Mouse (Mus musculus) lung, embryonic 15.5 days (tissue): ENCODE data around the gene Gm21988. TPM values are rescaled to one million over a fixed set of nuclear protein-coding genes. Genes with fewer than 3 reads are reported as not detected.

ENCODE experiments used
- ATAC-seq: fragments of 200-750 bp; cut with Nextera tagmentation; 2 replicates; pipeline ENCODE4 v1.8.0; 2017; ENCODE audit warnings: moderate number of reproducible peaks, borderline replicate concordance; ENCODE audit not compliant: low FRiP score, low TSS enrichment; ENCODE audit errors: extremely low read depth
- H3K27ac ChIP-seq: fragments of 300-500 bp; sonication (generic); 2 replicates; pipeline ENCODE4 v1.5.1; 2015; ENCODE audit warnings: moderate library complexity, mild to moderate bottlenecking, inconsistent platforms
- H3K27me3 ChIP-seq: fragments of 300-500 bp; sonication (generic); 2 replicates; pipeline ENCODE4 v1.6.1; 2015; ENCODE audit warnings: inconsistent platforms
- H3K36me3 ChIP-seq: fragments of 300-500 bp; sonication (generic); 2 replicates; pipeline ENCODE4 v1.6.1; 2015; ENCODE audit warnings: inconsistent platforms
- H3K4me1 ChIP-seq: fragments of 300-500 bp; sonication (generic); 2 replicates; pipeline ENCODE4 v1.6.1; 2015; ENCODE audit warnings: inconsistent platforms
- H3K4me2 ChIP-seq: fragments of 300-500 bp; sonication (generic); 2 replicates; pipeline ENCODE4 v1.6.1; 2015; ENCODE audit warnings: inconsistent platforms, mild to moderate bottlenecking, moderate library complexity
- H3K4me3 ChIP-seq: fragments of 300-500 bp; sonication (generic); 2 replicates; pipeline ENCODE4 v1.5.1; 2015; ENCODE audit warnings: mild to moderate bottlenecking, inconsistent platforms
- H3K9ac ChIP-seq: fragments of 300-500 bp; sonication (generic); 2 replicates; pipeline ENCODE4 v1.6.1; 2015; ENCODE audit warnings: inconsistent platforms
- H3K9me3 ChIP-seq: fragments of 300-500 bp; sonication (generic); 2 replicates; pipeline ENCODE4 v1.6.1; 2016; ENCODE audit warnings: inconsistent platforms
- WGBS: fragments of 180-500 bp; shearing (Covaris S2); methylation state at CpG from one replicate; pipeline ENCODE4 v1.1.7; 2015; 5-methylcytosine and 5-hydroxymethylcytosine counted together
- polyA plus RNA-seq: library from polyadenylated mRNA; unstranded; fragments of >200 nt; fragmentation: Nextera tagmentation; extraction: Ambion mirVana; gene quantifications from 2 replicates; pipeline ENCODE4 v1.2.1, GENCODE M21; 2015

Gm21988 gene
- polyA plus RNA-seq, 1 experiment from 2014 or later, result 10.8 TPM

DNA sequence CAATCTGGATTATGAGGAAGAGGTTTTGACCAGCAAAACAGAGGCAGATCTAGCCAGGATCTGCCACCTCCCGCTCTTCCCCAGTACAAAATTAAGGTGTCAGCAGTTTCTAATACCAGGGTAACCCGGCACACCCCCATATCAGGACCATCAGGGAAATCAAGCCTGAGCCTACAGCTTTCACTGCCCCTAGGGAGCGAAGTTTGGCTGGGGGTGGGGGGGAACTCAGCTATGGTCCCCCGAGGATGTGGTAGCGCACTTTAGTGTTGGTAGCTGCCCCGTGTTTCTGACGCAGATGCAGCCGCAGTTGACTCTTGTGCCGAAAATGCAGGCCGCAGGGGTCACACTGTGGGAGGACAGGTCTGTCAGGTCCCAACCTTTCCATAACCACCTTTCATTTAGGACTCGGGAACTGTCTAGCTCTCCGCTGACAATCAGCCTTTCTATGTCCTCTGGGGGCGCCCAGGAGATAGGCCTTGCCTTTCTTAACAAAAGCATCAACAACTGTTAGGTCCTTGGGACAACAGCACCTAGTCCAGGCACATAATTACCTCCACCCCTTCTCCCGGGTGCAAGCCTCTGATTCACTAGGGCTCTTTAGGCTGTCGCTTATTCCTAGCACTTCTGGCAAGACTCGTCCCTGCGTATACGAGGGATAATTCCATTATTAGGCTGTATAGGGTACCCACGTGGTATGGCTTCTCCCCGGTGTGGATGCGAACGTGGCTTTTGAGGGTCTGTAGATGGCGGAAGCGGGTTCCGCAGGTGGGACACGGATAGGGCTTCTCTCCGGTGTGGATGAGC lies 13.6 kb downstream of the Gm21988 start:
- Histone ChIP-seq H3K27me3 (peaks cover 44% of the 10 kb centered on the region), H3K4me3 (peak overlapping the region; percentile 41), H3K9me3 (no peaks in the 10 kb centered on the region), H3K4me2 (peak overlapping the region; percentile 60), H3K9ac (peak overlapping the region; percentile 32), H3K27ac (peak overlapping the region; percentile 52; the same call in 1 of the 2 replicates), H3K36me3 (no peaks in the 10 kb centered on the region), H3K4me1 (peaks cover 45% of the 10 kb centered on the region)
- ATAC-seq, result no peak
- 25% methylated on average over 27 of the region's 27 CpGs for WGBS

DNA sequence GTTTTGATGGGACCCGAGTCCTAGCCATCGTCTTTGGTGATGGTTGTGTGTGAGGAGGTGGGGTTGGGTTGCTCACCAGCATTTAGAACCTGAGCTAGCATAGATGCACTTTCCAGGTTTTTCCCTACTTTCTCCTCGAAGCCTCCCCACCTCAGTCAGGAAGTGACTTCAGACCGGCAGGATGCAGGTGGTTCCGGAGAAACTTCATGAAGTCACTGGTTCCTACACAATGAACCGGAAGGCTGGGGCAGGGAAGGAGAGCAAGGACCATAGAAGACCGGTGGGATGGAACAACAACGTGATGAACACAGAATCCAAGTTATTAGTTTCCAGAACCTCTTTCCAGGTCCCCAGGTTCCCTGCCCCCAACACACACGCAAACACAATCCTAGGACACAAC lies 15.9 kb downstream of the Gm21988 start:
- no peak overlapping the region for H3K9ac ChIP-seq
- H3K9me3 ChIP-seq, result no peaks in the 10 kb centered on the region
- H3K4me3 ChIP-seq, result no peak overlapping the region
- ATAC-seq, result no peak
- H3K4me2 ChIP-seq, result peak overlapping the region; percentile 31
- peak overlapping the region; percentile 74 for H3K27ac ChIP-seq
- H3K36me3 ChIP-seq, result no peaks in the 10 kb centered on the region
- H3K27me3 ChIP-seq, result peaks cover 28% of the 10 kb centered on the region
- H3K4me1 ChIP-seq, result peaks cover 34% of the 10 kb centered on the region
- 75% methylated on average over 9 of the region's 9 CpGs for WGBS

DNA sequence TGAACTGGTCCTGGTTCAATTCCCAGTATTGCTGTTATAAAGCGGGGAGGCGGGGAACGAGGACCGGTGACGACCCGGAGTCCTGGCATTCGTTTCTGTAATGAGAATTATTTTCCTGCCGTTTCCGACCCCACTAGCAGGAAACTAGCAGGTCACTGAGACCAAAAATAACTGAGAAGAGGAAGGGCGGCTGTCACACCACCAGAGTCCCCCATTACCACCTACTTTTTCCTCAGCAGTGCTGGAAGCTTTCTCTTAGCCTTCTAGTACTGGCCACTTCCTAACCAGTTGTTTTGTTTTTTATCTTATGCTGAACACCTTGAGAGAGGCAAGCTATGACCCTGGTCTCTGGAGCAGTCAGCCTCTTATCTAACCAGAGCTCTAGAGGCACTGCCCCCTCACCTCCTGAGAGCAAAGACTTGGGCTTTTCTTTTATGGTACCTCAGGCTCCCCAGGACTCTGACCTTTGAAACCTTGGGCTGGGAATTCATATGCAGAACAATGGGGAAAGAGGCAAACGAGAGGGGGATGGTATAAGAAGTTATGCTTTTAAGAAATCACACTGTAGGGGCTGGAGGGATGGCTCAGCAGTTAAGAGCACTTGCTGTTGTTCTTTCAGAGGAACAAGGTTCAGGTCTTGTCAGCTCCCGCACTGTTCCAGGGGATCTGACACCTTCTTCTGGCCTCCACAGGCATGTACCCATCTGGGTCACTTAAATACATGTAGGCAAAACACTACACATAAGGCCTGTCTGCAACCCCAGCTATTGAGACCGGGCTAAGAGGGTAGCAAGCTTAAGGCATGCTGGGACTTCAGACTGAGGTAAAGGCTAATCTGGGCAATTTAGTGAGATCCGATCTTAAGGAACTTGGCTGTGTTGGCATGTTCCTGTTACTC lies 17.8 kb downstream of the Gm21988 start:
- Histone ChIP-seq H3K9ac (peak overlapping the region; percentile 54), H3K9me3 (no peaks in the 10 kb centered on the region), H3K36me3 (no peaks in the 10 kb centered on the region), H3K27ac (peak overlapping the region; percentile 79), H3K27me3 (peaks cover 18% of the 10 kb centered on the region), H3K4me1 (peaks cover 18% of the 10 kb centered on the region), H3K4me3 (peak overlapping the region; percentile 48), H3K4me2 (peak overlapping the region; percentile 96)
- WGBS, result 14% methylated on average over 14 of the region's 14 CpGs
- no peak for ATAC-seq

DNA sequence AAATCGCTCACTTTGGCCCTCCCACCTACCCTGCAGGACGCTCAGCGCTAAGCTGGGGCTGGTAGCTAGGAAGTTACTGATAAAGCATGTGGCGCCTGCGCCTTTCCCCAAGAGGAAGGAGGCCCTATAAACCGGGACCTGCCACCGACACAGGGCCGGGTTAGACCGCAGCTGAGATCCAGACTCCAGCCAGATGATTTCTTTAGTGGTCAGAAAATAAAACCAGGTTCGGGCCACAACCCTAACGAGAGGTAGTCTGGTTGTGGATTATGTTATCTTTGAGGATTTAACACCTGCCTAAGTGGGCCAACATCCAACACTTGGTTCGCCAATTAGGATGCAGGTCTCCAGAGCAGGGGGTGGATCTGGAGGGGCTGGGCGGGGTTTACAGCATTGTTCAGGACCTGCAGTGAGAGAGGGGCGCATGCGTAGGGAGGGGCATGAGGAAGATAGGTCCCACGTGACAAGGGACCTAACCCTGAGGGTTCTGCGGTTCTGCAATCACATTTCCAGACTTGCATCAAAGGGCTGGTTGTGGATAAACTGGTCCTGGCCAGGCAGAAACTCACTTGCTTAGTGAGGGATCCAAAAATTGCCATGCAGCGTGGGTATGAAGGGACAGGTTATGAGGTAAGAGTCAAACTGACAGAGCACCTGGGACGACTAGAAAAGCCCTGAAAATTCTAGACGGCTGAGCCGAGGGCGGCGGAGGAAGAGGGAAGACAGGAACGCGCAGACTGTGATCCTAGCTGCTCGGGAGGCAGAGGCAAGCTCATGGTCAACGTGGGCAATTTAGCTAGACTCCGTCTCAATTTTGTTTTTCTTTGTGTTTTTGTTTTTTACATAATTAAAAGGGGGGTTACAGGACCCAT lies 18.7 kb downstream of the Gm21988 start, which contains the start of gene Slc16a13:
TSS of gene Slc16a13 (minus strand) at position 334 of the 872 bp plus-strand sequence.
- no peaks in the 10 kb centered on the region for H3K9me3 ChIP-seq
- H3K4me3 ChIP-seq, result peak within 1 kb of the TSS; percentile 48
- H3K36me3 ChIP-seq, result no peaks in the 10 kb centered on the region
- H3K4me1 ChIP-seq, result peaks cover 13% of the 10 kb centered on the region; the same call in 1 of the 2 replicates
- H3K27me3 ChIP-seq, result peaks cover 19% of the 10 kb centered on the region
- H3K9ac ChIP-seq, result peak within 1 kb of the TSS; percentile 54
- under 1% methylated on average over 28 of the region's 28 CpGs for WGBS
- peak within 1 kb of the TSS; percentile 79 for H3K27ac ChIP-seq
- peak within 1 kb of the TSS; percentile 96 for H3K4me2 ChIP-seq
- ATAC-seq, result peak; percentile 92

DNA sequence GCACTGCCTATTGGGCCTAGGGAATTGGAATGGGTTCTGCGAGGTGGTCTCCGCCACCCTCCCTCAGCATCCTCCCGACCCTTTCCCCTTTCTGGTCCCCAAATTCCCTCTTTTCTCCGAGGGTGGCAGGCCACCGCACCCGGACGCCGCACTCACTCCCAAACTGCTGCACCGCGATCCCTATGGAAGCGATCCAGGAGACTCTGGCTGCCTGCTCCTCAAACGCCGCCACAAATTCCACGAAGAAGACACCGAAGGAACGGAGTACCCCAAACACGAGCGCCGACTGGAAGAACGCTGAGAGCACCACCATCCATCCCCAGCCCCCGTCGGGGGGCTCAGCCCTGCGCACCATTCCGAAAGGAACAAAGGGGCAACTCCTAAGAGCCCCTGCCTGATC lies 19.3 kb downstream of the Gm21988 start:
- peaks cover 21% of the 10 kb centered on the region for H3K27me3 ChIP-seq
- peak overlapping the region; percentile 48 for H3K4me3 ChIP-seq
- peak overlapping the region; percentile 54 for H3K9ac ChIP-seq
- 3% methylated on average over 24 of the region's 24 CpGs for WGBS
- peaks cover 13% of the 10 kb centered on the region; the same call in 1 of the 2 replicates for H3K4me1 ChIP-seq
- peak overlapping the region; percentile 96 for H3K4me2 ChIP-seq
- no peaks in the 10 kb centered on the region for H3K36me3 ChIP-seq
- ATAC-seq, result no peak; the same call in 1 of the 2 replicates
- H3K27ac ChIP-seq, result peak overlapping the region; percentile 79
- no peaks in the 10 kb centered on the region for H3K9me3 ChIP-seq

DNA sequence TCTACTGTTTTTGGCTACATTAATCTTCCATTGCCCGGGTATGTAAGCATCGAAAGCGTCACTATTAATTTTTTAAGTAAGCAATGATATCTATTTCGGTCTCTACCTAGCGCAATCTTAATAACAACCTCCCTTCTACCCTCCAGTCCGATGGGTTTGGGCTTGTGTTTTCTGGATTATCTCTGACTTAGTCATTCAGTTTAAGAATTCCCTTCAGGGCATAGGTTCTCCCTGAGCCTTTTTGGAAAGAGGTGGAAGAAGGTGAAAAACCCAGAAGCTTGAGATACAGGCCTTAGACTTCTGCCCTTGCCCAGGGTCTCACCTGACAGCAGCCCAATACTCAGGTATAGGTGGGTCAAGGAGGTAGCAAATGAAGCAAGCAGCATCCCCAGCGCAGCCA lies 19.8 kb downstream of the Gm21988 start:
- H3K27me3 ChIP-seq, result peaks cover 25% of the 10 kb centered on the region
- H3K4me2 ChIP-seq, result peak overlapping the region; percentile 96
- no peaks in the 10 kb centered on the region for H3K9me3 ChIP-seq
- H3K9ac ChIP-seq, result peak overlapping the region; percentile 54
- no peak for ATAC-seq
- peak overlapping the region; percentile 48 for H3K4me3 ChIP-seq
- no peak overlapping the region for H3K27ac ChIP-seq
- no peaks in the 10 kb centered on the region for H3K36me3 ChIP-seq
- peaks cover 16% of the 10 kb centered on the region for H3K4me1 ChIP-seq
- 61% methylated on average over 7 of the region's 7 CpGs for WGBS

DNA sequence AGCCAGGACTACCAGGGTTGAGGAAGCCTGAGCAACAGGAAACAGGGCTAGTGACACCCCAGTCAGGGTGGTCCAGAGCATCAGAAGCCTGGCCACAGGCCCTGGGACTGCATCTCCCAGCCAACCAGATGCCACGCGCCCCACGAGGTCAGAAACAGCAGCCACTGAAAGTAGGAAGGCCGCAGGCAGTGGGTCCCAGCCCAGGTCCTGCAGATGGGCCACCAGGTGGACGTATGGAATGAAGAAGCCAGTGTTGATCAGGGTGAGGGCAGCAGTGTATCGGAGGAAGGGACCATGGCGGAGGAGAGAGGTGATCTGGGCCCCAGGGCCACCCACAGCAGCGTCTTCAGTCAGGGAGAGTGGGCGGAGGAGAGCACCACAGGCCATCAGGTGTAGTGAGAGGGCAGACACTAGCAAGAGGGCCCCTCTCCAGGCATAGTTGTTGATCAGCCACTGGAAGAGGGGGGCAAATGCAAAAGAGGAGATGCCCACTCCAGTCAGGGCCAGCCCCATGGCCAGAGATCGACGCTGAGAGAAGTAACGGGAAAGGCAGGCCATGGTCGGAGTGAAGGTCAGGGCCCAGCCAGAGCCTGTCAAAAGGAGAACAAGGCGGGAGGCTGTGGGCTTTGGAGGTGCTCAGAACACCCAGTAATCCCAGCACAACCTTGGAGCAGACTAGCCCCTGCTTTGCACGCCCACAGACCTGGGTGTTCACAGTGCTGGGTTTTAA lies 20.7 kb downstream of the Gm21988 start:
- whole genome bisulfite sequencing, result 89% methylated on average over 15 of the region's 15 CpGs
- H3K9me3 ChIP-seq, result no peaks in the 10 kb centered on the region
- H3K27me3 ChIP-seq, result peaks cover 35% of the 10 kb centered on the region
- H3K4me3 ChIP-seq, result no peak overlapping the region
- no peak for ATAC-seq
- peaks cover 26% of the 10 kb centered on the region for H3K4me1 ChIP-seq
- H3K36me3 ChIP-seq, result no peaks in the 10 kb centered on the region
- no peak overlapping the region for H3K4me2 ChIP-seq
- no peak overlapping the region for H3K27ac ChIP-seq
- no peak overlapping the region for H3K9ac ChIP-seq

DNA sequence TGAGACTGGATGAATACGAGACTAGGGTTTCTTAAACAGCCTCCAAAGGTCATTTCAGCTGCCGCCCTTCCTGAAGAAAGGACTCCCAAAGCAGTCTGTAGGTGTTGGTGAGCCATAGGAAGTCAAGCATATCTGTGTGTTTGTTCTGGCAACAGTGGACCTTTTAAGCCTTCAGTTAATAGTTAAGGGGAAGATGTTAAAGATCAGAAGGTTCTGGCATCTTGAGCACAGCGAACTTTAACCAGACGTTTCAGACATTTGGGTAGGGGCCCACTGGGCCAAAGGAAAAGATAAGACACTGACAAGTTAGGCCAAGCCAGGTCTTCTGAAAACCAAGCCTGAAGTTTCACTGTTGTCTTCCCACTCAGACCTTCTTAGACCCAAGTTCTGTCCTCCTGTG lies 21.6 kb downstream of the Gm21988 start:
- Histone ChIP-seq H3K27me3 (peaks cover 44% of the 10 kb centered on the region), H3K4me3 (no peak overlapping the region), H3K9me3 (no peaks in the 10 kb centered on the region), H3K36me3 (no peaks in the 10 kb centered on the region), H3K27ac (no peak overlapping the region), H3K9ac (no peak overlapping the region), H3K4me2 (no peak overlapping the region), H3K4me1 (peaks cover 32% of the 10 kb centered on the region)
- WGBS, result 67% methylated on average over 4 of the region's 4 CpGs
- no peak for ATAC-seq

DNA sequence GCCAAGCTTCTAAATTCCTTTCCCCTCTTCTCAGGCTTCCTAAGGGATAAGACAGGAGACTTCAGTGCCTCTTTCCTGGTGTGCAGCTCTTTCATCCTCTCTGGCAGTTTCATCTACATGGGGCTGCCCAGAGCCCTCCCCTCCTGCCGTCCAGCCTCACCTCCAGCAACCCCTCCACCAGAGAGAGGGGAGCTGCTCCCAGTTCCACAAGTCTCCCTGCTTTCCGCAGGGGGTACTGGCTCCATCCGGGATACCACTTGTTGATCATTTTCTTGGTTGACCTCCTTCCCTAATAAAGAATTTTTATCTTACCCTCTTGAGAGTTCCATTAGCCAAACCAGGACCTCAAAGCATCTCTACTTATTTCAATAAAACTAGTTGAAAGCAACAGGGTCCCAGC lies 23.5 kb downstream of the Gm21988 start:
- no peaks in the 10 kb centered on the region for H3K9me3 ChIP-seq
- ATAC-seq, result no peak
- no peak overlapping the region for H3K4me3 ChIP-seq
- peaks cover 25% of the 10 kb centered on the region for H3K4me1 ChIP-seq
- H3K9ac ChIP-seq, result no peak overlapping the region
- no peak overlapping the region for H3K27ac ChIP-seq
- peaks cover 49% of the 10 kb centered on the region for H3K27me3 ChIP-seq
- H3K36me3 ChIP-seq, result no peaks in the 10 kb centered on the region
- no peak overlapping the region for H3K4me2 ChIP-seq
- WGBS, result 62% methylated on average over 3 of the region's 3 CpGs

DNA sequence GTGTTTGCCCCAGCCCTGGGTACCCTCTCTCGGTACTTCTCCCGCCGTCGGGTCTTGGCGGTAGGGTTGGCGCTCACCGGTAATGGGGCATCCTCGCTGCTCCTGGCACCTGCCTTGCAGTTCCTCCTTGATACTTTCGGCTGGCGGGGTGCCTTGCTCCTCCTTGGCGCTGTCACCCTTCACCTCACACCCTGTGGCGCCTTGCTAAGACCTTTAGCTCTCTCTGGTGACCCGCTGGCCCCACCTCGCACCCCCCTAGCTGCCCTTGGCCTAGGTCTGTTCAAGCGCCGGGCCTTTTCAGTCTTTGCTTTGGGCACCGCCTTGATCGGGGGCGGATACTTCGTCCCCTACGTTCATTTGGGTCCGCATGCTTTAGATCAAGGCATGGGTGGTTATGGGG lies 24.3 kb downstream of the Gm21988 start:
- no peaks in the 10 kb centered on the region for H3K36me3 ChIP-seq
- H3K27me3 ChIP-seq, result peaks cover 49% of the 10 kb centered on the region
- H3K4me3 ChIP-seq, result no peak overlapping the region
- WGBS, result 12% methylated on average over 22 of the region's 22 CpGs
- no peak overlapping the region for H3K27ac ChIP-seq
- H3K4me2 ChIP-seq, result no peak overlapping the region
- ATAC-seq, result no peak
- H3K4me1 ChIP-seq, result peaks cover 22% of the 10 kb centered on the region
- no peak overlapping the region for H3K9ac ChIP-seq
- H3K9me3 ChIP-seq, result no peaks in the 10 kb centered on the region

DNA sequence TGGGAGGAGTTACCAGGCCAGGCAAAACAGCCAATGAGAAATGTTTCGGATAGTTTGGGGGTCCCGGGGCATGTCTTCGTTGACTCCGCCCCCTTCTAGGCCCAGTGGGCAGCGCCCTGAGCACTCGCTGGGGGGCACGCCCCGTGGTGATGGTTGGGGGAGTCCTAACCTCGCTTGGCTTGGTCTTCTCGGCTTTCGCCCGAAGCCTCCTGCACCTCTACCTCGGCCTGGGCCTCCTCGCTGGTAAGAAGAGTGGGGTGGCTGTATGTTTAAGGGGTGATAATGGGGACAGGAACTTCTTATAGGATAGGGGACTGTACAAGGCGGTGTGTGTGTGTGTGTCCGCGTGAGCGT lies 24.8 kb downstream of the Gm21988 start:
- peaks cover 49% of the 10 kb centered on the region for H3K27me3 ChIP-seq
- WGBS, result 8% methylated on average over 18 of the region's 18 CpGs
- H3K9me3 ChIP-seq, result no peaks in the 10 kb centered on the region
- peak overlapping the region; percentile 61 for H3K4me2 ChIP-seq
- peaks cover 19% of the 10 kb centered on the region for H3K4me1 ChIP-seq
- no peak overlapping the region for H3K9ac ChIP-seq
- 0 out of 2 replicates have a peak, but pooled peaks have one; percentile 13 for ATAC-seq
- peak overlapping the region; percentile 32; the same call in 1 of the 2 replicates for H3K4me3 ChIP-seq
- H3K36me3 ChIP-seq, result no peaks in the 10 kb centered on the region
- H3K27ac ChIP-seq, result no peak overlapping the region
